Mouse (Mus musculus): Measurements from ENCODE around the gene Lzts3. TPM values are rescaled to one million over a fixed set of nuclear protein-coding genes. Genes with fewer than 3 reads are reported as not detected.

Gene Lzts3
- total RNA-seq, 2 experiments from 2014 or later: 43.9 to 50.5 TPM

Other genes starting within 250 kb of the Lzts3 start
- 10 to 100 TPM; 16.9 to 20.0 TPM for gene Cpxm1, start 245.2 kb downstream of the Lzts3 start, total RNA-seq (2021)
- gene Gm28372, start 237.6 kb downstream of the Lzts3 start, total RNA-seq (2021): not detected
- not detected for gene 1700020A23Rik, start 237.5 kb downstream of the Lzts3 start, total RNA-seq (2021)
- not detected for gene Tmem239, start 236.3 kb downstream of the Lzts3 start, total RNA-seq (2021)
- gene Vps16, start 218.5 kb downstream of the Lzts3 start, total RNA-seq (2021): 10 to 100 TPM; 87.1 to 98.7 TPM
- 10 to 100 TPM; 19.1 to 23.3 TPM for gene Pced1a, start 218.1 kb downstream of the Lzts3 start, total RNA-seq (2021)
- 100 to 1,000 TPM; 283 to 297 TPM for gene Ptpra, start 192.5 kb downstream of the Lzts3 start, total RNA-seq (2021)
- gene Mrps26, start 79.1 kb downstream of the Lzts3 start, total RNA-seq (2021): 10 to 100 TPM; 73.6 to 81.5 TPM
- gene Oxt, start 66.6 kb downstream of the Lzts3 start, total RNA-seq (2021): not detected
- not detected for gene Avp, start 60.2 kb downstream of the Lzts3 start, total RNA-seq (2021)
- 1 to 10 TPM; 8.1 to 8.7 TPM for gene Fastkd5, start 12.8 kb downstream of the Lzts3 start, total RNA-seq (2021)
- 1 to 10 TPM; 7.4 to 8.2 TPM for gene Ubox5, start 12.8 kb downstream of the Lzts3 start, total RNA-seq (2021)
- 10 to 100 TPM; 57.9 to 71.9 TPM for gene Ddrgk1, start 21.9 kb upstream of the Lzts3 start, total RNA-seq (2021)
- gene Itpa, start 24.8 kb upstream of the Lzts3 start, total RNA-seq (2021): 10 to 100 TPM; 39.5 to 43.4 TPM
- under 1 TPM; 0.21 to 0.38 TPM for gene Slc4a11, start 54.7 kb upstream of the Lzts3 start, total RNA-seq (2021)